In genomic region chr14:86489044-86489816, GRCm38 (mm10) we compare ENCODE assay signal across 9 mouse cellular contexts.
A peak's percentile ranks its signal among the peaks of the same experiment; 100 is the strongest.
DNase-seq lines count a peak whose midpoint lies in the region; ATAC-seq lines count a peak whose summit lies in the region.
"Had no signal": no experiment of that assay in that cellular context is flagged by ENCODE, and none has a peak within 500 bp of the region (broad histone marks: within the 10 kb centered on the region; RNA-seq: fewer than 3 reads in every experiment).

No protein-coding gene starts in this region.

- no peaks in the 10 kb centered on the region for H3K36me3 ChIP-seq in forebrain, embryonic 14.5 days (ENCODE audit: control insufficient read depth, insufficient read depth, low read length)
- no peaks in the 10 kb centered on the region for H3K36me3 ChIP-seq in forebrain, embryonic 13.5 days (ENCODE audit: poor library complexity, severe bottlenecking)
- H3K36me3 ChIP-seq: liver, embryonic 15.5 days had no signal

- no peaks in the 10 kb centered on the region; the same call in 1 of the 2 replicates for H3K4me1 ChIP-seq in forebrain, embryonic 14.5 days (ENCODE audit: control insufficient read depth, insufficient read depth, low read length)
- H3K4me1 ChIP-seq in forebrain, embryonic 13.5 days: peaks cover 5% of the 10 kb centered on the region
- H3K4me1 ChIP-seq: liver, embryonic 15.5 days had no signal

- ATAC-seq in forebrain, embryonic 14.5 days: peak; percentile 43; the same call in 1 of the 2 replicates
- ATAC-seq in forebrain, embryonic 13.5 days: no peak; the same call in 1 of the 2 replicates

- 79% methylated on average over 16 of the region's 16 CpGs for WGBS in forebrain, embryonic 14.5 days
- 84% methylated on average over 16 of the region's 16 CpGs for WGBS in forebrain, embryonic 13.5 days

- H3K9me3 ChIP-seq in forebrain, embryonic 14.5 days (replicated peaks; ENCODE audit: control insufficient read depth, low read length): no peaks in the 10 kb centered on the region
- H3K9me3 ChIP-seq in forebrain, embryonic 13.5 days (replicated peaks): no peaks in the 10 kb centered on the region
- H3K9me3 ChIP-seq: liver, embryonic 15.5 days had no signal

- no peak overlapping the region for H3K4me3 ChIP-seq in forebrain, embryonic 14.5 days (ENCODE audit: low read depth, low read length)
- no peak overlapping the region for H3K4me3 ChIP-seq in forebrain, embryonic 13.5 days
- H3K4me3 ChIP-seq: liver, embryonic 15.5 days had no signal

- no peak overlapping the region for H3K4me2 ChIP-seq in forebrain, embryonic 14.5 days (ENCODE audit: low read length)
- H3K4me2 ChIP-seq in forebrain, embryonic 13.5 days: no peak overlapping the region
- H3K4me2 ChIP-seq: liver, embryonic 15.5 days had no signal

- no peaks in the 10 kb centered on the region for H3K27me3 ChIP-seq in forebrain, embryonic 14.5 days (replicated peaks; ENCODE audit: control insufficient read depth, insufficient read depth, low read length)
- H3K27me3 ChIP-seq in forebrain, embryonic 13.5 days: no peaks in the 10 kb centered on the region
- H3K27me3 ChIP-seq: liver, embryonic 15.5 days had no signal

- no peak overlapping the region for H3K9ac ChIP-seq in forebrain, embryonic 14.5 days (ENCODE audit: low read length)
- H3K9ac ChIP-seq in forebrain, embryonic 13.5 days: no peak overlapping the region
- H3K9ac ChIP-seq: liver, embryonic 15.5 days had no signal

- peak overlapping the region; percentile 1; the same call in 1 of the 2 replicates for H3K27ac ChIP-seq in forebrain, embryonic 14.5 days (ENCODE audit: low read depth, low read length)
- no peak overlapping the region for H3K27ac ChIP-seq in forebrain, embryonic 13.5 days
- H3K27ac ChIP-seq: liver, embryonic 15.5 days had no signal

- peak; percentile 63 for DNase-seq in forebrain, embryonic 14.5 days (ENCODE audit: low spot score)
- peak; percentile 83 for DNase-seq in Muller cell, postnatal 12 days (ENCODE audit: inconsistent ontology term)
- DNase-seq in gastrocnemius, postnatal 25 days: peak; percentile 41
- DNase-seq in layer of hippocampus, adult 9-11 months: peak; percentile 67
- DNase-seq in right cerebral cortex, postnatal 25 days: peak; percentile 24
- DNase-seq in thymus, postnatal 25 days: no peak
- no peak for DNase-seq in urinary bladder, postnatal 4 days (ENCODE audit: low spot score in 2 of 2)

Comparison
In these comparisons a context has a peak if more than half of its experiments do, and no peak if none do; other contexts are left out.
1. DNase-seq: peak in forebrain, embryonic 14.5 days (single experiment), Muller cell, postnatal 12 days (single experiment), gastrocnemius, postnatal 25 days (single experiment), layer of hippocampus, adult 9-11 months (single experiment) and right cerebral cortex, postnatal 25 days (single experiment); none in thymus, postnatal 25 days (single experiment) and urinary bladder, postnatal 4 days (0 of 2).